Mouse (Mus musculus) liver, adult 2 months (tissue): ENCODE results near the gene Cnot6l.

ENCODE experiments used
- CTCF ChIP-seq: fragments of 200-500 bp; IDR thresholded peaks from 2 replicates; pipeline ENCODE4 v1.5.1; 2011; ENCODE audit warnings: low read depth, low read length, control low read depth
- POLR2A ChIP-seq: fragments of 200-500 bp; IDR thresholded peaks from 2 replicates; pipeline ENCODE4 v1.6.1; 2011; ENCODE audit warnings: low read length, control low read depth; ENCODE audit not compliant: insufficient read depth; ENCODE audit errors: extremely low read depth

DNA sequence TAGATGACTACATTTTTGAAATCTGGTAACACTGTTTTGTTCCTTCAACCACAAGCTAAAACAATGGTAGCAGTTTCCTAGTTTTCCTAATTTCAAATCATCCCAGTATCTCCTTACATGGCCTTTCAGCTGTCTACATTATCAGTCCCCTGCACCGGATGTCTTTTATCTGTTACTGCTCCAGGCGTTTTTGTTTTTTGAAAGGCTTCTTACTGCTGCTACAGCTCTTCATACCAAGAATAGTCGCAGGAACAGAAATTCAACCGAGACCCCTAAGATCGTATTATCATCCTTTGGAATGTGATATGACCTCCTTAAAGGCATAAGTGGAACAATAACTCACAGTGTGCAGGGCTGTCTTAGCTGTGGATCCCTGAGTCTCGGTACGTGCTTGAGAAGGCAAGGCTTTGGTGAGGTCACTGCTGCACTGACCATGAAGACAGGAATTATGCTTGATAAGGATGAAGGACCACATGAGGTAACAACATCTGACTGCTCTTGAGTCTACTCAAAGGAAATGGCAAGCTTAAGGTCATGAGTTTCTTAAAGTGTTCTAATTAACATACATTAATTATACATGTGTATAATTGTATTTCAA is 122.4 kb downstream of the Cnot6l start:
- no peak for TF ChIP-seq POLR2A
- TF ChIP-seq CTCF: no peak
